Mouse (Mus musculus) brain, embryonic 14.5 days (tissue): Measurements from ENCODE around the gene Tat.

Source experiments
- CTCF ChIP-seq: fragments of 200-500 bp; IDR thresholded peaks from 2 replicates; pipeline ENCODE4 v1.5.1; 2012; ENCODE audit warnings: inconsistent platforms, mild to moderate bottlenecking, moderate library complexity, borderline replicate concordance; ENCODE audit not compliant: insufficient read depth, insufficient read length; ENCODE audit errors: extremely low read depth
- POLR2A ChIP-seq: fragments of 200-500 bp; IDR thresholded peaks from 2 replicates; pipeline ENCODE4 v1.6.1; 2012; ENCODE audit warnings: mild to moderate bottlenecking, inconsistent platforms, borderline replicate concordance; ENCODE audit not compliant: poor library complexity, insufficient read depth, insufficient read length, severe bottlenecking; ENCODE audit errors: extremely low read depth

DNA sequence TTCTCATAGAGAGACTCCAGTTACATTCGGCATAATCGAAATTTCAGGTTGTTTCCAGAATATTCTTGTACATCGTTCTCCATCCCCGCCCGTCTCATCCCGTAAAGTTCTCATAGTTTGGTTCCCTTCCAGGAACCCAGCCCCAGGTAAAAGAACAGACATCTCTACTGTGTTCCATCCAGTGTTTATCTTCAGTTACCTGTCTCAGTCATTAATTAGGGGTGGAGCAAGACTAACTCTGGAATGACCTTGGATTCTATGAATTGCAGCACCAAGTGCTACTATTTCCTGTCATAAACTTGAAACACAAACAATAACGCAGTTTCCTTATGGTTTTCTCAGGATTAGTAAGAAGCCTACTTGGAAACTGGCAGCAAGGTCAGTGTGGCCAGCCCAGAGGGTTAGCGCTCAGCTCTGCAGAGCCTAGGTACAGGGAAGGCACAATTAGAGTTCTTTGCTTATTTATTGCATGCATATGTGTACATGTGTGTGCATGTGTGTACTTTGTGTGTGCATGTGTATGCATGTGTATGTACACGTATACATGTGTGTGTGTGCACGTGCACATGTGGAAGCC lies 32.6 kb downstream of the Tat start:
- TF ChIP-seq CTCF (no peak), POLR2A (no peak)
